Mouse (Mus musculus) A20 (cell line): ENCODE data around the gene Tmem106a.
"Not testable (repeated sequence)": the region's sequence is repeated elsewhere in the genome, so short reads cannot be mapped to it uniquely, and the experiment has no call there.

Source experiments
- DNase-seq: peaks from one replicate; pipeline ENCODE4 v3.0.0-alpha.2; 2011; ENCODE audit warnings: low read depth, low spot score

Gene Tmem106a

GRCm38 (mm10) chr11:101582054-101583035 is at the start of gene Tmem106a:
Gene Tmem106a (plus strand): TSS chr11:101582242.
- no peak for DNase-seq

DNA sequence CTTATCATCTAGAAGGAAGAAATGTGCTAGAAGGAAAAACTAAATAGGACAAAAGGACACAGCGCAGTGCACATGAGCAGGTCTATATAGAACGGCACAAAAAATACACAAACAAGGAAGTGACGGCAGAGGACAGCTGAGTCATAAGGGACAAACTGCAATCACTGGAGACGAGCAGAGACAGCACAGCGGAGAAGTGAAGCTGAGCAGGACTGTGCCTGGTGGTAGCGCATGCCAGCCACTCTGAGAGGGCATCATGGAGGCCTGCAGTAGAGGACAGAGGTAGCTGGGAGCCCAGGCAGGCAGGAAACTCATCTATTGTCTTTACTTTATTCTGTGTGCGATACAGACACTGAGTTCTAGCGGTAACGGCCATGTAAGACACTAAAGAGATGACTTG is 38.5 kb upstream of the Tmem106a start:
- peak; percentile 71 for DNase-seq

- peak; percentile 49 for DNase-seq
Measured at GRCm38 (mm10) chr11:101544132-101544531, 37.9 kb upstream of the Tmem106a start.

DNA sequence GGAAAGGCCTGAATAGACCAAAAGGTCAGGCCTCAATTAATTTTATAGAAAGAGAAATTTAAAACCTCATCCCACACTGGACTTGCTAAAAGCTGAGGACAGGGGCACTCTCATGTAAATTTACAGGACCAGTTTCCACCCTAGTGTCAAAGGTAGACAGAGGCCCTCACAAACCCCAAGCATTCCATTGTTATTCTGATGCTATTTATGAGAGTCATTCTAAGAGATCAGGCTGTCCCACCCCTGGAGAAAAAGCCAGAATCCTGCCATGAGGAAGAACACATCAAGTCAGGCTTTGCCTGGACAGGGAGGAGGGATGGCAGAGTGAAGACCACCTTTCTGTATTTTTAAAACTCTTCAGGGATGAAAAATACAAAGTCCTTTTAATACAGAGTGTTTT is 33.5 kb upstream of the Tmem106a start:
- no peak for DNase-seq

GRCm38 (mm10) chr11:101551751-101552475 is 30.1 kb upstream of the Tmem106a start, which contains the start of the genes Brca1 and Nbr1:
Gene Brca1 (minus strand): TSS chr11:101551955.
Gene Nbr1 (plus strand): TSS chr11:101552149.
- DNase-seq, result peak; percentile 100

DNA sequence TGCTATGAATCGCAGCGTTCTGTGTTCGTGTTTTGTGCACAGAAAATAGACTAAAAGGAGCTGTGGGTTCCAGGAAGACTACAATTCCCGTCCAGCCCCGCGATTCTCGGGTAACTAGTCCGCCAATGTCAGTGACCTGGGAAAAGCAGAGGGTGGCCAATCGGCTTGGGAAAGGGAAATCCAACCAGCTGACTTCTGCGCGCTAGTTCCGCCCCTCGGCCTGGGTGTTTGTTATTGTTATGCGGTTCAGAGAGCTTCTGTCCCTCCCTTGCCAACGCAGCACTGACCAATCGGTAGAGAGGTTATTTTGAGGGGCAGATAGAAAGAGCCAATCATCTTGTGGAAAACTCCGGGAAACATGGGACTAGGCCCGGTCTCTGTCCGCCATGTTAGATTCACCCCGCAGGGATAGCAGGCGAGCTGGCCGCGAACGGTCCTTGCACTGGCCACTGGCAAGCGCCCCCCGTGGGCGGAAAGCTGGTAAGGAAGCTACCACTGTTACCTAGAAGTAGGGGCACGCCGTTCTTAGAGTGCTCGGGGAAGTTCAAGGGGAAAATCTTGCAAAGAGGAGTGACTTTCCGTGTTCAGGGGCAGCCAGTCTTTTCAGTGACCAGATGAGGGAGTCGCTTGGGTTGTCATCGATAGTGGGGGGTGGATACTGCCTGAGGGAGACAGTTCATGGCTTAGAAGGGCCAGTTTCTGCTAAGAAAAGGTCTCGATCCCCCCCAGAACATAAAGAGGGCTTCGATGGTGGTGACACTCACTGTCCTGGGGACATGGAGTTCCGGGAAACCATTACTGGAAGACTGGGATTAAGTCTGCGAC is 29.4 kb upstream of the Tmem106a start:
- peak; percentile 99 for DNase-seq

GRCm38 (mm10) chr11:101553354-101553930 is 28.6 kb upstream of the Tmem106a start:
- DNase-seq, result peak; percentile 42

- DNase-seq, result no peak
Measured at GRCm38 (mm10) chr11:101556541-101556940, 25.5 kb upstream of the Tmem106a start.

- no peak for DNase-seq
Measured at GRCm38 (mm10) chr11:101556954-101557353, 25.1 kb upstream of the Tmem106a start.

- DNase-seq, result peak; percentile 81
Measured at GRCm38 (mm10) chr11:101562391-101562790, 19.7 kb upstream of the Tmem106a start.

GRCm38 (mm10) chr11:101568421-101568820 is 13.6 kb upstream of the Tmem106a start:
- no peak for DNase-seq

GRCm38 (mm10) chr11:101576116-101576515 is 5.9 kb upstream of the Tmem106a start:
- DNase-seq, result peak; percentile 14

DNA sequence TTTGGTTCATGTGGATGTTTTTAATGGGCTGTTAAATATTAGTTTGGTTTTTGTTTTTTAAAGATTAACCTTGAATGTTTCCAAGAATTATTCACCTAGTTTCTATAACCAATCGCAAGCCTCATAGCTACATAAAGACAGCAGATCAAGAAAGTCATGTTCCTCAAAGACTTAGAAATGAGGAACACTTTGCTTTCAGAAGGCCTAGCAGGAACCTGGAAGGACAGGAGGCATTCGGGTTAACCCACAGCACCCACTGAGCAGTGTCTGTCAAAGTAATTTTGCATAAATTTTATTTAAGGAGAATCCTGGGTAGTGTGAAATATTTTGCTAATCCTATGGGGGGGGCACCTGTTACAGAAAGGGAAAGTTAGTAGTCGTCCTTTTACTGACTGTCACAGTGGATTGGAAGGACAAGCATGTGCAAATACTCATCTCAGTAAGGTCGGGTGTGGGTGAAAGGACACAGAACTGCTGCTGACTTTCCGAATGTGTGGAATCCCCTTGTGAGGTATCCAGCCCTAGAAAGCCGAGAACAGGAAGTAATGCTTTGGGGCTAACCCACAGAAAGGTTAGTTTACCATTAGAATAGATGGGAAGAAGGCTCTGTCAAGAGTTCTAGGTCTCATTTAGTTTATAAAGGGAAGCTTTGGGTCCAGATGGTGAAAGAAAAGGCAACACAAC is 819 bp upstream of the Tmem106a start:
- no peak for DNase-seq

GRCm38 (mm10) chr11:101583205-101583604 is 1.2 kb downstream of the Tmem106a start:
- DNase-seq, result no peak

- not testable (repeated sequence) for DNase-seq
Measured at GRCm38 (mm10) chr11:101585031-101585430, 3.0 kb downstream of the Tmem106a start.

DNA sequence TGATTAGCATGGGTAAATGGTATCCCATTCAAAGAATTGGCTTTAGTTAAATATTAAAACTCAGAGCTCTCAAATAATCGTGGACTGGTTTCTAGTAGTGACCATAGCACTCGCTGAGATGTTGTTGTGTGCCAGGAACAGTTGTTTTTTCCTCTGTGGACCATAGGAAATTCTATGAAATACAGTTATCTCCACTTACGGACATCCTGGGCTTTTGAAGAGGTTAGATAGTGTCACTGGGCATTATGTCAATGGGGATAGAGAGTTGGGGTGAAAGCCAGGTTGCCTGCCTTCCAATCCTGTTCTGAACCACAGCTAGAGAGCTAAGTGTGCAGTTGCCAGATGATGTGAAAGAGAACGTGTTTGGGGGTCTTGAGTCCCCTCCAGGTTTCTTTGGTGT is 3.8 kb downstream of the Tmem106a start:
- no peak for DNase-seq

- no peak for DNase-seq
Measured at GRCm38 (mm10) chr11:101587676-101588075, 5.6 kb downstream of the Tmem106a start.

- no peak for DNase-seq
Measured at GRCm38 (mm10) chr11:101588868-101589267, 6.8 kb downstream of the Tmem106a start.

DNA sequence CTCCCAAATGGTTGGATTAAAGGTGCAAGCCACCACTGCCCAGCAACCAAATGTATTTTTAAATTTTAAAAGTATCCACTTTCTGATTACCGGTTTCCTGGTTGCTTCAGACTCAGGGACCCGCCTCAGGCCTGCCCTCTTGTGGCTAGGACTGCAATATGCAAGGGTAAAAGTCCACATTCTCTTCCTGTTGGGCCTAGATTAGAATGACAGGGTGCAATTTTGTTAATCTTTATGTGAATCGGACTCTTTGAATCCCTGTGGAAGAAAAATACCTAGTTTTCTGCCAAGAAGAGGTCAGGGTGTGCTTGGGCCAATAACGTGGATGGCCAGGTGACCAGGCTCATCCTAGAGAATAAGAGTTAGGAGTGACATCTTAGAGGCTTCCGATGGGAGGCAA is 7.4 kb downstream of the Tmem106a start:
- DNase-seq, result peak; percentile 77

GRCm38 (mm10) chr11:101589989-101590624 is 8.1 kb downstream of the Tmem106a start:
- DNase-seq, result no peak
